Mouse (Mus musculus): ENCODE measurements around the gene Lcor.

Lcor gene

GRCm38 (mm10) chr19:41482190-41482908 lies at the start of gene Lcor:
Gene Lcor, plus strand, starts transcription at chr19:41482637.
- DNase-seq (ENCODE audit: low spot score) = peak; percentile 82

GRCm38 (mm10) chr19:41435366-41435765 lies 47.1 kb upstream of the Lcor start:
- no peak for DNase-seq (ENCODE audit: low spot score)

- no peak for DNase-seq (ENCODE audit: low spot score)
Observed at GRCm38 (mm10) chr19:41436461-41436860, 46.0 kb upstream of the Lcor start.

- DNase-seq (ENCODE audit: low spot score) = no peak
Observed at GRCm38 (mm10) chr19:41438953-41439352, 43.5 kb upstream of the Lcor start.

GRCm38 (mm10) chr19:41441446-41441845 lies 41.0 kb upstream of the Lcor start:
- no peak for DNase-seq (ENCODE audit: low spot score)

- DNase-seq (ENCODE audit: low spot score) = no peak
Observed at GRCm38 (mm10) chr19:41441911-41442607, 40.4 kb upstream of the Lcor start.

GRCm38 (mm10) chr19:41442608-41442969 lies 39.8 kb upstream of the Lcor start:
- DNase-seq (ENCODE audit: low spot score) = no peak

- DNase-seq (ENCODE audit: low spot score) = peak; percentile 56
Observed at GRCm38 (mm10) chr19:41444491-41444890, 37.9 kb upstream of the Lcor start.

GRCm38 (mm10) chr19:41445013-41445610 lies 37.3 kb upstream of the Lcor start:
- no peak for DNase-seq (ENCODE audit: low spot score)

GRCm38 (mm10) chr19:41445723-41446122 lies 36.7 kb upstream of the Lcor start:
- DNase-seq (ENCODE audit: low spot score) = no peak

GRCm38 (mm10) chr19:41447166-41447565 lies 35.3 kb upstream of the Lcor start:
- no peak for DNase-seq (ENCODE audit: low spot score)

GRCm38 (mm10) chr19:41447760-41448159 lies 34.7 kb upstream of the Lcor start:
- no peak for DNase-seq (ENCODE audit: low spot score)

- no peak for DNase-seq (ENCODE audit: low spot score)
Observed at GRCm38 (mm10) chr19:41449415-41450075, 32.9 kb upstream of the Lcor start.

GRCm38 (mm10) chr19:41452166-41452565 lies 30.3 kb upstream of the Lcor start:
- no peak for DNase-seq (ENCODE audit: low spot score)

- no peak for DNase-seq (ENCODE audit: low spot score)
Observed at GRCm38 (mm10) chr19:41454601-41455000, 27.8 kb upstream of the Lcor start.

GRCm38 (mm10) chr19:41455091-41455626 lies 27.3 kb upstream of the Lcor start:
- DNase-seq (ENCODE audit: low spot score) = peak; percentile 65

GRCm38 (mm10) chr19:41457181-41457580 lies 25.3 kb upstream of the Lcor start:
- no peak for DNase-seq (ENCODE audit: low spot score)

GRCm38 (mm10) chr19:41462166-41462735 lies 20.2 kb upstream of the Lcor start:
- DNase-seq (ENCODE audit: low spot score) = no peak

GRCm38 (mm10) chr19:41463841-41464240 lies 18.6 kb upstream of the Lcor start:
- DNase-seq (ENCODE audit: low spot score) = no peak

GRCm38 (mm10) chr19:41466475-41466874 lies 16.0 kb upstream of the Lcor start:
- no peak for DNase-seq (ENCODE audit: low spot score)

- no peak for DNase-seq (ENCODE audit: low spot score)
Observed at GRCm38 (mm10) chr19:41473566-41474135, 8.8 kb upstream of the Lcor start.

GRCm38 (mm10) chr19:41474943-41475342 lies 7.5 kb upstream of the Lcor start:
- no peak for DNase-seq (ENCODE audit: low spot score)

All from MN1 (cell line).